Mouse (Mus musculus) forebrain, embryonic 12.5 days (tissue): ENCODE measurements at regions not wholly inside any gene's neighbourhood (a gene's known extent, or its start where the extent isn't known, plus 50 kb on each side); places are given as distances from the start of the nearest gene placed in this dataset.

Source experiments
- ATAC-seq: fragments of 200-750 bp; cut with Nextera tagmentation; 2 replicates; pipeline ENCODE4 v1.8.0; 2017; ENCODE audit warnings: moderate TSS enrichment; ENCODE audit not compliant: low FRiP score
- H3K27ac ChIP-seq: fragments of 300-500 bp; sonication (generic); 2 replicates; pipeline ENCODE4 v1.5.1; 2016; ENCODE audit warnings: mild to moderate bottlenecking
- H3K27me3 ChIP-seq: fragments of 300-500 bp; sonication (generic); 2 replicates; pipeline ENCODE4 v1.6.1; 2016; ENCODE audit warnings: mild to moderate bottlenecking
- H3K36me3 ChIP-seq: fragments of 300-500 bp; sonication (generic); replicated peaks from 2 replicates; pipeline ENCODE4 v1.6.1; 2016; ENCODE audit warnings: mild to moderate bottlenecking
- H3K4me1 ChIP-seq: fragments of 300-500 bp; sonication (generic); 2 replicates; pipeline ENCODE4 v1.6.1; 2016
- H3K4me2 ChIP-seq: fragments of 300-500 bp; sonication (generic); 2 replicates; pipeline ENCODE4 v1.6.1; 2016; ENCODE audit warnings: mild to moderate bottlenecking, moderate library complexity
- H3K4me3 ChIP-seq: fragments of 300-500 bp; sonication (generic); replicated peaks from 2 replicates; pipeline ENCODE4 v1.5.1; 2016; ENCODE audit warnings: mild to moderate bottlenecking
- H3K9ac ChIP-seq: fragments of 300-500 bp; sonication (generic); 2 replicates; pipeline ENCODE4 v1.6.1; 2016; ENCODE audit warnings: mild to moderate bottlenecking
- H3K9me3 ChIP-seq: fragments of 300-500 bp; sonication (generic); 2 replicates; pipeline ENCODE4 v1.6.1; 2016
- WGBS: fragments of 180-500 bp; shearing (Covaris S2); methylation state at CpG from one replicate; pipeline ENCODE4 v1.1.7; 2016; 5-methylcytosine and 5-hydroxymethylcytosine counted together

DNA sequence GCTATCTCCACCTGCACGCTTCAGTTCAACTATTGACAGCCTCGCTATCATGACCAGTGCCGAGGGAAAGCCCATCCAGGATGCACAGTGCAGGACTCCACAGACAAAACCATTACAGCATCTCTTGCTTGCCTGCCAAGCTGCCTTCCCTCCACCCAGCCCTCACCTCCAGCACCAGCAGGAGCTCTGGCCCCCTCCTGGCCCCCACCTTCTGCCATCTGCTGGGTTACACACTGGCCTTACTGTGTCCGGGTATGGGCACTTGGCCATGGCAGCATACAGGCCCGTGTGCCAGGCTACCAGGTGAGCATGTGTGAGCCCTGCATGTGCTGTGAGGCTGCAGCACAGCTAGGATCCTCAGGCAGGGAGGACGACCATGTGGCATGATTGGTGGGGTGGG is 243.6 kb downstream of the Cbln1 start:
- no peaks in the 10 kb centered on the region for H3K9me3 ChIP-seq
- no peak for ATAC-seq
- 0 out of 2 replicates have a peak, but pooled peaks cover 5% of the 10 kb centered on the region for H3K27me3 ChIP-seq
- no peak overlapping the region for H3K4me2 ChIP-seq
- H3K4me3 ChIP-seq = no peak overlapping the region
- H3K36me3 ChIP-seq = no peaks in the 10 kb centered on the region
- H3K4me1 ChIP-seq = peaks cover 34% of the 10 kb centered on the region
- H3K9ac ChIP-seq = no peak overlapping the region
- no peak overlapping the region for H3K27ac ChIP-seq
- 90% methylated on average over 6 of the region's 6 CpGs for WGBS

DNA sequence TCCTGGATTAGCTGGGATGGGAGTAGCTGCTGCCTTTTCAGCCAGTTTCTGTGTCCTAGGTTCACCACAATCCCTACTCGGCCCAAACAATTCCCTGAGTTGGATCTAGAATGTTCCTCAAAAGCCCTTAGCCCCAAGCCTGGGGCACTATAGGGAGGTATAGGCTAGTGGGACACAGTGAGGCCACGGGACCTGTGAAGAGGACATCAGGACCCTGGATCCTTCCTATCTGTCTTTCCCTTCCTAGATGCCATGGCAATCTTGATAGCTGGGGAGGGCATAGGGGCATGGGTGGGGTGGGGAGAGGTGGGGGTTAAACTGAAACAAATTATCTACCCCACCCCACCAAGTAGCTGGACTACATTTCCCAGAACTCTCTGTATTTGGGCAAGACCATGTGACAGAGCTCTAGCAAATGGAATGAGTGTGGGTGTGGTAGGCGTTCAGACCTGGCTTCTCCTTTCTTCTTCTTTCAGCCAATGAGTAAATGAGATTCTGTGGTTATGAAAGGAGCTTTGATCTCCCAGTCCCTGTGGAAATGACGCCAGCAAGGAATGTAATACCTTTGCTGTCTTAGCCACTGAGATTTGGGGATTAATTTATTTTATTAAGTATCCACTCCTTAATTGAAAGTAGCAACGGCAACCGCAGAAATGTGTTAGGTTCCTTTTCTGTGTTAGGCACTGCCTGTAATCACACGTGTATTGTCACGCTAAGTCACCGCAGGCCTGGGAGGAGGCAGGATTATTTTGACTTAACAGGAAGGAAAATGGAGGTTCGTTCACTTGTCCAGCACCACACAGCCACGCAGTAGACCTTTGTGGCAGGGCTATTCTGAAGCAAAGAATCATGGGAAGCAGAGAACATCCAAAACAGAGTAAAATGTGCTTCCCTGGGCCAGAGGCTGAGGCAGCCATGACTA is 246.6 kb downstream of the Cbln1 start:
- H3K27ac ChIP-seq = no peak overlapping the region
- peak; percentile 65 for ATAC-seq

DNA sequence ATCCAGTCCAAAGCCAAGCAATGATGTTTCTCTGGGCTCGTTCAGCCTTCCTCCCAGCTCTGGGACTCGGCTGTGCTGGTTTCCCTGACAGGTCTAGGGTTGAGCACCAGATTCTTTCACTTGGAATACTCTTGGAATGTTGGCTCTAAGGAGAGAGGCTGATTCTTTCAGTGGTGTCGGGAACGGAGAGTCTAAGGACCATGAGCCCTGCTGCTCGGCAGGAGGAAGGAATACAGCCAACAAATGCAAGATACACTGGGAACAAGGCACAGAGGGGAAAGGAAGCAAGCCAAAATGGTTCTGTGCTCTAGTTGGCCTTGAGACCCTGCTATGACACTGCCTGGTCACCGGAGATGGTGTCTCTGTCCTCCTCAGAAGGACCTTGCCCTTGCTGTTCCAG is 251.8 kb downstream of the Cbln1 start:
- Histone ChIP-seq H3K9ac (no peak overlapping the region), H3K27me3 (peaks cover 38% of the 10 kb centered on the region), H3K36me3 (no peaks in the 10 kb centered on the region), H3K4me2 (no peak overlapping the region), H3K4me3 (no peak overlapping the region), H3K4me1 (peaks cover 15% of the 10 kb centered on the region), H3K27ac (no peak overlapping the region), H3K9me3 (no peaks in the 10 kb centered on the region)
- ATAC-seq = no peak
- 88% methylated on average over 6 of the region's 6 CpGs for WGBS

More for the DNA sequence above, 246.6 kb downstream of the Cbln1 start:
- Histone ChIP-seq H3K4me2 (no peak overlapping the region), H3K9ac (no peak overlapping the region), H3K4me1 (peaks cover 7% of the 10 kb centered on the region), H3K4me3 (no peak overlapping the region), H3K27me3 (peaks cover 7% of the 10 kb centered on the region; the same call in 1 of the 2 replicates), H3K36me3 (no peaks in the 10 kb centered on the region), H3K9me3 (no peaks in the 10 kb centered on the region)
- WGBS = 71% methylated on average over 11 of the region's 11 CpGs

DNA sequence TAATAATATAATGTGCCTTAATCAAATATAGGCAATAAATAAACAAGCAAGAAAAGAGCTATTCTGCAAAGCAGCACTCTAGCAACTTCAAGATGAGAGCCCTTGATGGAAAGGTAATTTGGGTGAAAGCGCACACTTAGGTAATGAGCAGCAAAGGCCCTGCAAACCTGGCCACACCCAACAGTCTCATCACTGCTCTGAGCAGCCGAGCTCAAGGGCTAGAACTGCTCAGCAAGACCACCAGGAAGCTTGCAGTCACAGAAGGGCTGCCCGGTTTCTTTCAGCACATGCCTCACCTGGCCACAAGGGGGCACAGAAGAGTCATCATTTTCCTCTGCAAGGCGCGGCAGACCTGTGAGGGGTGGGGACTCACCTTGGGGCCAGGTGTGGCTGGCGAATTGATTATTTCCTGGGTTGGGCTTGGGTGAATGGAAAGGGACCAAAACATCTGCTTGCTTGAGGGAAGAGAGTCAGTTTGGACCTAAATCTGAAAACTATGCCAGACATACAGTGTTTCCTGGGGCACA is 253.4 kb downstream of the Cbln1 start:
- H3K4me3 ChIP-seq = no peak overlapping the region
- 14% methylated on average over 6 of the region's 6 CpGs for WGBS
- H3K27ac ChIP-seq = no peak overlapping the region
- no peak overlapping the region for H3K9ac ChIP-seq
- no peaks in the 10 kb centered on the region for H3K36me3 ChIP-seq
- peaks cover 40% of the 10 kb centered on the region for H3K27me3 ChIP-seq
- peaks cover 15% of the 10 kb centered on the region for H3K4me1 ChIP-seq
- 0 out of 2 replicates have a peak, but pooled peaks have one; percentile 53 for ATAC-seq
- no peak overlapping the region for H3K4me2 ChIP-seq
- H3K9me3 ChIP-seq = no peaks in the 10 kb centered on the region

DNA sequence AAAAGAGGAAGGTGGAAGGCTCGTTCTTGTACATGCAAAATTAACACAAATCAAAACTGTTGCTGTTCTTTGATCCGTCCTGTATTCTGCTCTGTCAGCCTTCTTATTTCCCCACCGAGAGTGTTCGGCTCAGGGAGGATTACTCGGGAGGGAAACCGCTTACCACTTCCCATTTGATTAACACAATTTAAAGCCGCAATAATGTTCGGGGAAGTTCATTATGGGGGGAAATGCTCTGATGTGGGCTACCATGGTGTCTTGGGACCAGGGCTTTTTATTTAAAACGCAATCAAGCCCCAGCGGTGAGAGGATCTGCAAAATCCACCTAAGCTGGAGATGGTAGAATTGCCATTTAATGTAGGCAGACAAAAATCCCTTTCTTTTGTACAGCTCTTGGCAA is 257.4 kb downstream of the Cbln1 start:
- peaks cover 15% of the 10 kb centered on the region for H3K4me1 ChIP-seq
- no peak for ATAC-seq
- H3K4me2 ChIP-seq = no peak overlapping the region
- H3K27me3 ChIP-seq = peaks cover 38% of the 10 kb centered on the region
- H3K27ac ChIP-seq = no peak overlapping the region
- WGBS = 58% methylated on average over 10 of the region's 10 CpGs
- no peak overlapping the region for H3K4me3 ChIP-seq
- no peaks in the 10 kb centered on the region for H3K9me3 ChIP-seq
- no peaks in the 10 kb centered on the region for H3K36me3 ChIP-seq
- H3K9ac ChIP-seq = no peak overlapping the region

DNA sequence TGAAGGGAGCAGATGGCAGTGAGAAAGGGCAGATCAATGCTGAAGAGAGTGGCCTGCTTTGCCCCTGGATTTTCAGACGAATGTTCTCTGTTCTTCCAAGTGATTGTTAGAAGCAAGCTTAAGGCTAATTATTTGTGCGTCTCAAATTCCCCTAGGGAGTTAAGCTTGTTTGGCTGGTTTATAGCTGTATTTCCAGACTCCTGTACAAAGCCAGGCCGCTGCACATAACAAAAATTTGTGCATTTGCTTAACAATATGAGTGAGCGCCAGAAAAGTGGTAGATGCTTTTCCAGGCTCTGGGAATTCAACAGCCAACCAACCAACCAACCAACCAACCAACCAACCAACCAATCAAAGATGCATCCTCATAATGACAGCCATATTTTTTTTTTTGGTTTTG is 261.9 kb downstream of the Cbln1 start:
- WGBS = 58% methylated on average over 4 of the region's 4 CpGs
- H3K36me3 ChIP-seq = no peaks in the 10 kb centered on the region
- H3K4me3 ChIP-seq = no peak overlapping the region
- ATAC-seq = no peak
- no peak overlapping the region for H3K9ac ChIP-seq
- H3K27ac ChIP-seq = no peak overlapping the region
- no peaks in the 10 kb centered on the region for H3K9me3 ChIP-seq
- no peak overlapping the region for H3K4me2 ChIP-seq
- peaks cover 10% of the 10 kb centered on the region; the same call in 1 of the 2 replicates for H3K27me3 ChIP-seq
- H3K4me1 ChIP-seq = no peaks in the 10 kb centered on the region; the same call in 1 of the 2 replicates

DNA sequence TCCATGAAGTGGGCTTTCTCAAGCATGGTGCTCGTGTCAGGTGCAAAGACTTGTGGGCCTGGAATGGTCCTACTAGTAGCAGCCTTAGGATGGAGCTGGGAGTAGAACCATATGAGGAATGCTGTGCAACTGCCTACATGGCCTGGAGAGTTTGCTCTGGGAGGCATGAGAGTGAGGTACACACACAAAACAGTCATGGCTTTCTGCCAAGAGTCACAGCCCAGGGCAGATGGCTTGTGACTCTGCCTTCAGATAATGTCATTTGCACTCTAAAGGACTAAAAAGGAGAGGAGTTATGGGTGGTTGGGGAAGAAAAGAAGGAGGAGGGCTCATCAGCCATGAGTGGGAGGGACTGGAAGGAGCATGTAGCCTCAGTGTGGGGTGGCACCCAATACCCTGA is 263.1 kb downstream of the Cbln1 start:
- 78% methylated on average over 1 of the region's 1 CpGs for WGBS
- Histone ChIP-seq H3K36me3 (no peaks in the 10 kb centered on the region), H3K27me3 (peaks cover 10% of the 10 kb centered on the region; the same call in 1 of the 2 replicates), H3K4me1 (no peaks in the 10 kb centered on the region; the same call in 1 of the 2 replicates), H3K4me3 (no peak overlapping the region), H3K27ac (no peak overlapping the region), H3K4me2 (no peak overlapping the region), H3K9me3 (no peaks in the 10 kb centered on the region), H3K9ac (no peak overlapping the region)
- ATAC-seq = no peak

DNA sequence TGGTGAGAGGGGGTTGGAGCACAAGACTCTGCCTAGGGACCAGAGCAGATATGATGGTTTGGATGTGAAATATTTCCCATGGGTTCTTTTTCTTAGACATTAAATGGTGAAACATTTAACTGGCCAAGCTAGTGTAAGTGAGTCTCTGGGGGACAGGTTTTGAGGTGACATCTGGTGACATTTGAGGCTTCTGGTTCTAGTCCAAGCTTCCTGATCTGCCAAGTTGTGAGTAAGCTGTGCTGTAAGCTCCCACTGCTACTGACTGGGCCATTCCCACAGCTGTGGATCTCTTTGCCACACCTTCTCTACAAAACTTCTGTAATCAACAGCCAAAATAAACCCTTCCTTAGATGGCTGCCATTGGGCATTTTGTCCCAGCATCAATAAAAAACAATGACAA is 264.4 kb downstream of the Cbln1 start:
- Histone ChIP-seq H3K4me3 (no peak overlapping the region), H3K4me1 (no peaks in the 10 kb centered on the region; the same call in 1 of the 2 replicates), H3K4me2 (no peak overlapping the region), H3K27me3 (no peaks in the 10 kb centered on the region), H3K9ac (no peak overlapping the region), H3K36me3 (no peaks in the 10 kb centered on the region), H3K27ac (no peak overlapping the region), H3K9me3 (no peaks in the 10 kb centered on the region)
- ATAC-seq = no peak

DNA sequence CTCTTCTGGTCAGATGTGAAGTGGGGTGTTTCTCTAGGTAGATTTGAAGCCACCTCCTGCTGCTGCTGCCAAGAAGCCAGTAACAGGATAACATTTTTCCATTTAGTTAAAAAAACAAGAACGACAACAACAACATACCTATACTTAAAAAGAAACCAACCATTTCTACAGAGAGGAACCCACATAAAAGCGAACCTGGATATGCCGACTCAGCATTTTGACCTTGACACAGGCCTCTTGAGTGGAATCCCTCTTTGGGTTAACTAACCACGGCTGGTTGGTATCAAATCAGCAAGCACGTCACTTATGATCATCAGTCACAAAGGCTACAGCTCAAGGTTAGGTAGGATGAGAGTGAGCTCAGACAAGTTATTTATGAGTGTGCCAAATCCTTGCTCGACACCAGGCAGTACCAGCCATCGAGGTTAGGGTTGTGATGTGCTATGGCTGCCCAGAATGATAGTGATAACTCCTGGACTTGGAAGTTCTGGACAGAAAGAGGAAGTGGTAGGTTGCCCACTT is 269.7 kb downstream of the Cbln1 start:
- ATAC-seq = no peak
- H3K9me3 ChIP-seq = no peaks in the 10 kb centered on the region
- no peak overlapping the region for H3K4me2 ChIP-seq
- H3K36me3 ChIP-seq = no peaks in the 10 kb centered on the region
- H3K4me1 ChIP-seq = peaks cover 24% of the 10 kb centered on the region
- peaks cover 10% of the 10 kb centered on the region for H3K27me3 ChIP-seq
- no peak overlapping the region for H3K4me3 ChIP-seq
- WGBS = 91% methylated on average over 7 of the region's 7 CpGs
- H3K9ac ChIP-seq = no peak overlapping the region
- no peak overlapping the region for H3K27ac ChIP-seq

DNA sequence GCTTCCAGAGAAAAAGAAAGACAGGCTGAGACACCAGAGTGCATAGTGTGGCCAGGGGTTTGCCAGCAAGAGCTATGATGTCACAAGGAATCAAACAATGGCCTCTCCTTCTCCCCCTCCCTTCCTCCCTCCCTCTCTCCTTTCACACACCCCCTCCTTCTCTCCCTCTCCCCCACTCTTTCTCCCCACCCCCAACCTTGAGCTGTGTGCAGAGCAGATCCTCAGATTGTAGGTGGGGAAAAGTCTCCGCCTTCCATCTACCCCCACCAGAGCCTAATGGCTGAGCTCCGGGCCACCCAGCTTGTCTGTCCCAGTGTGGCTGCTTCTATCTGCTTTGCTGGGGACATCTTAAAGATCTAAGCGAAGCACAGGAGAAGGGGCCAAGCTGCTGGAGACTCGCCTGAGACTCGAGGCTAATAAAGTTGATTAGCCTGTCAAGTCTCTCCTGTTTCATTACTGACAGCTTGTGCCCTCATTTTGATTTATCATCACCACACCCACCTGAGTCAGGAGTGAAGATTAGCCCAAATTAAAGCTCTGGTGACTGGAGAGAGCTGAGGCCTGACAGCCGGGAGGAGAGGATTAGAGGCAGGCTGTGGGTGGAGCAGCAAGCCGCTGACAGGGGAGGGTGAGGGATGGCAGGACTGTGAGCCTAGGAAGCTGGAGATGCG is 272.8 kb downstream of the Cbln1 start:
- Histone ChIP-seq H3K36me3 (no peaks in the 10 kb centered on the region), H3K9ac (peak overlapping the region; percentile 29; the same call in 1 of the 2 replicates), H3K27ac (0 out of 2 replicates have a peak overlapping the region, but pooled peaks have one; percentile 46), H3K9me3 (no peaks in the 10 kb centered on the region), H3K4me1 (peaks cover 24% of the 10 kb centered on the region), H3K4me2 (peak overlapping the region; percentile 29), H3K27me3 (peaks cover 14% of the 10 kb centered on the region), H3K4me3 (no peak overlapping the region)
- 4% methylated on average over 8 of the region's 8 CpGs for WGBS
- peak; percentile 77 for ATAC-seq

DNA sequence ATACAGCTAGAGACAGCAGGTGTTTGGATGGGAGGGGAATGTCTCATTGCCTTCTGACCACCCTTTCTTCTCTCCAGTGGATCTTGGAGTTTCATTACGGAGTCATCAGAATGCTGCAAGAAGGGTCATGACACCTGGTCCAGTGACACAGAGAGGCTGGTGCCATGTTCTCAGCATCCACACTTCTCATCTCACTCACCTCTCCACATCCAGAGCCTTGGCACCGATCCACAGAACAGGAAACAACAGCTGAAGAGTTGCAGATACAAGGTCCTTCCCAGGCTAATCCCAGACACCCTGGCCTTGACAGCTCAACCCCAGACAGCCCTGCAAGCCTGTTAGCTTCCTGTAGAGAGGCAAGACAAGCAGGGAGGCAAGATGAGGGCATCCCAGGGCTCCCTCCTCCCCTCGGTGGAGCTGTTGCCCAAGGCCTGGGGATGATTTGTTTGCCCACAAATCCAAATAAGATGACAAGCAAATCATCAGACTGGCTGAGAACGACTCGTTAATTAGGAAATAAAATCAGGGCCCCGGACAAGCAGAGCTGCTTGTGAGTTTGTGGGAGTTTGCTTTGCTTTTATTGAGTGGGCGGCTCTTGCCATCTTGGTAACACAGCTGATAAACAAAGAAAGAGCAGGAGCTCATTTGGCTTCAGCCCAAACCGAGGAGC is 274.4 kb downstream of the Cbln1 start:
- Histone ChIP-seq H3K36me3 (no peaks in the 10 kb centered on the region), H3K4me3 (no peak overlapping the region), H3K9me3 (no peaks in the 10 kb centered on the region), H3K27ac (no peak overlapping the region), H3K4me1 (peaks cover 24% of the 10 kb centered on the region), H3K9ac (no peak overlapping the region), H3K27me3 (peaks cover 14% of the 10 kb centered on the region), H3K4me2 (no peak overlapping the region)
- no peak for ATAC-seq
- WGBS = 34% methylated on average over 8 of the region's 8 CpGs

DNA sequence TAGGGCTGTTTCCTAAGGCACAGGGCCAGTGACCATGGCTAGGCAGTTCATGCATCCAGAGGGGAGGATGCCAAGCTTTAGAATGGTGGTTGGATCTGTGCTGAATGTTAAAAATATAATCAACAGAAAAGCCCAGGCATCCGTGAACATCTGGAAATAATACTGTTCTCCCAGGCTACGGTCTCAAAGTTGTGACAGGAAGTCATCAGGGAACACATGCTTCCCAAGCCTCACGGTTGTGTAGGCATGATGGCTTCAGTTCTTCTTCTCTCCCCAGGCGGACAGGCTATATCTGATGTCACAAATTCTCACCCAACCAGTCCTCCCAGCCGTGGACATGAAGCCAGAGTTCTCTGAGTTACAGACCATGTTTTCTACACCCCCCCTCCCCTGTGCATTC is 275.4 kb downstream of the Cbln1 start:
- WGBS = 85% methylated on average over 5 of the region's 5 CpGs

More for the DNA sequence above, 275.4 kb downstream of the Cbln1 start:
- Histone ChIP-seq H3K27ac (no peak overlapping the region), H3K36me3 (no peaks in the 10 kb centered on the region), H3K9me3 (no peaks in the 10 kb centered on the region), H3K9ac (no peak overlapping the region), H3K4me3 (no peak overlapping the region), H3K27me3 (peaks cover 14% of the 10 kb centered on the region), H3K4me2 (no peak overlapping the region), H3K4me1 (peaks cover 24% of the 10 kb centered on the region)
- no peak for ATAC-seq
